Mouse (Mus musculus): Measurements from ENCODE around the gene Itgax. TPM values are rescaled to one million over a fixed set of nuclear protein-coding genes. Genes with fewer than 3 reads are reported as not detected.
A peak's percentile ranks its signal among the peaks of the same experiment; 100 is the strongest.

The Itgax gene
- total and polyA plus RNA-seq, 3 experiments = 0.01 to 0.08 TPM; not detected in 1

- TF ChIP-seq MXI1 (IDR thresholded peaks at IDR 0.05; ENCODE audit: low read depth, low read length) = no peak
- TF ChIP-seq MAZ (IDR thresholded peaks at IDR 0.05; ENCODE audit: low read depth, low read length) = no peak
- TF ChIP-seq GABPA (IDR thresholded peaks at IDR 0.05; ENCODE audit: low read depth, low read length) = no peak
- TF ChIP-seq POLR2A (IDR thresholded peaks at IDR 0.05; ENCODE audit: control insufficient read depth in 1 of 2, insufficient read depth in 1 of 2, low read depth in 1 of 2, low read length in 2 of 2, poor library complexity in 1 of 2) = no peak
- no peak for TF ChIP-seq POLR2AphosphoS5 (IDR thresholded peaks at IDR 0.05; ENCODE audit: borderline replicate concordance, low read depth, low read length)
- no peak for TF ChIP-seq ELF1 (IDR thresholded peaks at IDR 0.05; ENCODE audit: low read depth, low read length)
- no peak for TF ChIP-seq RCOR1 (IDR thresholded peaks at IDR 0.05; ENCODE audit: low read depth, low read length)
- no peak for TF ChIP-seq ETS1 (IDR thresholded peaks at IDR 0.05; ENCODE audit: low read depth, low read length)
- TF ChIP-seq TAL1 (IDR thresholded peaks at IDR 0.05; ENCODE audit: low read length) = no peak
- TF ChIP-seq NRF1 (IDR thresholded peaks at IDR 0.05; ENCODE audit: insufficient read depth, low read depth, low read length, poor library complexity, severe bottlenecking) = no peak
- no peak for TF ChIP-seq SIN3A (IDR thresholded peaks at IDR 0.05; ENCODE audit: low read length)
- DNase-seq (ENCODE audit: low read depth, low spot score) = no peak
- Histone ChIP-seq H3K36me3 (ENCODE audit: control insufficient read depth in 1 of 2, insufficient read depth in 2 of 2, low read length in 2 of 2) (no peaks in the 10 kb centered on the region), H3K79me2 (ENCODE audit: control insufficient read depth, insufficient read depth, low read length, poor library complexity) (no peaks in the 10 kb centered on the region), H3K27ac (ENCODE audit: control insufficient read depth, low read depth, low read length) (no peak overlapping the region), H3K4me1 (ENCODE audit: control insufficient read depth in 1 of 2, insufficient read depth in 2 of 2, low read length in 2 of 2) (no peaks in the 10 kb centered on the region), H3K9ac (ENCODE audit: control insufficient read depth, low read depth, low read length, poor library complexity, severe bottlenecking) (no peak overlapping the region), H3K27me3 (ENCODE audit: control insufficient read depth in 1 of 2, insufficient read depth in 2 of 2, low read length in 2 of 2) (peaks cover 4 to 5% of the 10 kb centered on the region in 2 experiments), H3K9me3 (replicated peaks; ENCODE audit: insufficient read depth, low read length) (no peaks in the 10 kb centered on the region), H3K4me3 (ENCODE audit: control insufficient read depth in 1 of 2, insufficient read depth in 1 of 2, low read depth in 2 of 2, low read length in 2 of 2) (no peak overlapping the region)
Observed at GRCm38 (mm10) chr7:128114371-128115105, 14.8 kb upstream of the Itgax start.

DNA sequence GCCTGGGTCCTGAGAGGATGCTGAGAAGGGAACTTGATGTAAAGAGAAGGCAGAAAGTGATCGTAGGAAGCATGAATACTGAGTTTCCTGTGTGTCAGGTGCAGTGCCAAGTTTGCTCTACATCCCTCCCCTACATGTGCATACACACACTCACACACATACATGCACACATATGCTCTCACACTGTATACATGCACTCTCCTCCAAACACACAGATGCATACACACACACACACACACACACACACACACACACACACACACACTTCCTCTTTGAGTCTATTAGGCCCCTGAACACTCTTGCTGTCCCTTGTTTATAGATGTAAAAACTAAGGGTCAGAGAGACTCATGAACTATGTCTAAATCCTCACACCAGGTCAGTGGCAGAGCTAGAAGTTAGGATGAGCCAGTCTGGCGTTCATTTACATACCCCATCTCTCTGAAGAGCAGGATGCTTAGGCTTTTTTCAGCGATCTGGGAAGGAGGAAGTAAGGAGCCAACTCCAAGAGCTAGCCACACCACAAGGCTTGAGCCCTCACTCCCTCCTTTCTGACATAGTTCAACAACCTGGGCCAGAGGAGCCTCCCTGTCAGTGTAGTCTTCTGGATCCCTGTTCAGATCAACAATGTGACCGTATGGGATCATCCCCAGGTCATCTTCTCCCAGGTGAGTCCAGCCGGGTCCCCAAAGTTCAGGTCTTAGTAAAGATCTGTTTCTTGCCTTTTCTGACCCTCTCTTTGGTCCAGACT, 14.0 kb upstream of the Itgax start:
- no peak overlapping the region for H3K4me3 ChIP-seq (ENCODE audit: control insufficient read depth in 1 of 2, insufficient read depth in 1 of 2, low read depth in 2 of 2, low read length in 2 of 2)
- H3K79me2 ChIP-seq (ENCODE audit: control insufficient read depth, insufficient read depth, low read length, poor library complexity) = no peaks in the 10 kb centered on the region
- no peaks in the 10 kb centered on the region for H3K4me1 ChIP-seq (ENCODE audit: control insufficient read depth in 1 of 2, insufficient read depth in 2 of 2, low read length in 2 of 2)
- H3K9ac ChIP-seq (ENCODE audit: control insufficient read depth, low read depth, low read length, poor library complexity, severe bottlenecking) = no peak overlapping the region
- H3K9me3 ChIP-seq (replicated peaks; ENCODE audit: insufficient read depth, low read length) = no peaks in the 10 kb centered on the region
- peak; percentile 33 for DNase-seq (ENCODE audit: low read depth, low spot score)
- TF ChIP-seq TAL1 (IDR thresholded peaks at IDR 0.05; ENCODE audit: low read length) (no peak), MYC (IDR thresholded peaks at IDR 0.05; ENCODE audit: low read depth, low read length) (no peak)
- H3K27me3 ChIP-seq (ENCODE audit: control insufficient read depth in 1 of 2, insufficient read depth in 2 of 2, low read length in 2 of 2) = peaks cover 3 to 5% of the 10 kb centered on the region in 2 experiments
- H3K27ac ChIP-seq (ENCODE audit: control insufficient read depth, low read depth, low read length) = no peak overlapping the region
- no peaks in the 10 kb centered on the region for H3K36me3 ChIP-seq (ENCODE audit: control insufficient read depth in 1 of 2, insufficient read depth in 2 of 2, low read length in 2 of 2)

DNA sequence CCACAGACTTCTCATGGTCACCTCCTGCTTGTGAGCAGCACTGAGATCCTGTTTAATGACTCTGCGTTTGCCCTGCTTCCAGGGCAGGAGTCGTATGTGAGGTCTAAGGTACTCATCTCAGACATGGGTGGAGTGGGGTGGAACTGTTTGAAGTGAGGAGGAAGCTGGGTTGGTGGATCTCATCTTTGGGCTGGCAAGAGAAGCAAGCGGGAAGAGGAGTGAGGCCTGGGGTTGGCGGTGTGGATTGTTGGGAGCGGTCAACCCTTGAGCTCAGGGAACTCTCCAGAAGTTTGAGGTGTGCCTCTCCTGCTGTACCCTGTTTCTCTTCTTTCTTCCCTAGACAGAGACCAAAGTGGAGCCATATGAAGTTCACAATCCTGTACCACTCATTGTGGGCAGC, 13.0 kb upstream of the Itgax start:
- Histone ChIP-seq H3K36me3 (ENCODE audit: control insufficient read depth in 1 of 2, insufficient read depth in 2 of 2, low read length in 2 of 2) (no peaks in the 10 kb centered on the region), H3K27ac (ENCODE audit: control insufficient read depth, low read depth, low read length) (no peak overlapping the region), H3K27me3 (ENCODE audit: control insufficient read depth in 1 of 2, insufficient read depth in 2 of 2, low read length in 2 of 2) (peaks cover 0 to 2% of the 10 kb centered on the region in 2 experiments; a peak in 2 of 4 replicates), H3K9ac (ENCODE audit: control insufficient read depth, low read depth, low read length, poor library complexity, severe bottlenecking) (no peak overlapping the region), H3K9me3 (replicated peaks; ENCODE audit: insufficient read depth, low read length) (no peaks in the 10 kb centered on the region), H3K4me1 (ENCODE audit: control insufficient read depth in 1 of 2, insufficient read depth in 2 of 2, low read length in 2 of 2) (no peaks in the 10 kb centered on the region), H3K4me3 (ENCODE audit: control insufficient read depth in 1 of 2, insufficient read depth in 1 of 2, low read depth in 2 of 2, low read length in 2 of 2) (no peak overlapping the region), H3K79me2 (ENCODE audit: control insufficient read depth, insufficient read depth, low read length, poor library complexity) (no peaks in the 10 kb centered on the region)
- DNase-seq (ENCODE audit: low read depth, low spot score) = no peak
- TF ChIP-seq BHLHE40 (IDR thresholded peaks at IDR 0.05; ENCODE audit: borderline replicate concordance, low read depth, low read length) = no peak
- TF ChIP-seq SMC3 (IDR thresholded peaks at IDR 0.05; ENCODE audit: low read depth, low read length) = no peak
- no peak for TF ChIP-seq ETS1 (IDR thresholded peaks at IDR 0.05; ENCODE audit: low read depth, low read length)
- no peak for TF ChIP-seq MAFK (IDR thresholded peaks at IDR 0.05; ENCODE audit: borderline replicate concordance, low read depth, low read length)
